Mouse (Mus musculus): ENCODE measurements around the gene Mtfr1l.
"Not testable (repeated sequence)": the region's sequence is repeated elsewhere in the genome, so short reads cannot be mapped to it uniquely, and the experiment has no call there.

- not testable (repeated sequence) for TF ChIP-seq CTCF (IDR thresholded peaks at IDR 0.05 in 2 of 3, conservative IDR thresholded peaks at IDR 0.05 in 1 of 3; ENCODE audit: control insufficient read depth in 1 of 3, insufficient read depth in 1 of 3, low read depth in 2 of 3, low read length in 3 of 3, poor library complexity in 1 of 3, severe bottlenecking in 1 of 3); GATA1 (IDR thresholded peaks at IDR 0.05; ENCODE audit: low read depth, low read length); EP300 (IDR thresholded peaks at IDR 0.05; ENCODE audit: low read depth in 1 of 2, low read length in 2 of 2); MAFK (IDR thresholded peaks at IDR 0.05; ENCODE audit: borderline replicate concordance, low read depth, low read length); MAX (IDR thresholded peaks at IDR 0.05; ENCODE audit: low read length); POLR2AphosphoS2 (IDR thresholded peaks at IDR 0.05; ENCODE audit: low read length); HCFC1 (IDR thresholded peaks at IDR 0.05; ENCODE audit: low read depth, low read length); POLR2A (IDR thresholded peaks at IDR 0.05; ENCODE audit: control insufficient read depth in 1 of 2, insufficient read depth in 1 of 2, low read depth in 1 of 2, low read length in 2 of 2, poor library complexity in 1 of 2)
Measured at GRCm38 (mm10) chr4:134494161-134494560, 41.0 kb downstream of the Mtfr1l start.

All from MEL (cell line).